Mouse (Mus musculus) C2C12 (cell line): ENCODE results near the gene Anks6. TPM values are rescaled to one million over a fixed set of nuclear protein-coding genes. Genes with fewer than 3 reads are reported as not detected.

ENCODE experiments used
- H3K27me3 ChIP-seq: one replicate; pipeline ENCODE4 v1.6.1; 2011; ENCODE audit not compliant: control insufficient read depth, insufficient read depth, insufficient read length
- H3K36me3 ChIP-seq: one replicate; pipeline ENCODE4 v1.6.1; 2011; ENCODE audit not compliant: control insufficient read depth, insufficient read depth
- H3K4me3 ChIP-seq: one replicate; pipeline ENCODE4 v1.5.1; 2011; ENCODE audit warnings: mild to moderate bottlenecking, control low read depth; ENCODE audit not compliant: poor library complexity, insufficient read depth, severe bottlenecking
- H3K79me2 ChIP-seq: one replicate; pipeline ENCODE4 v1.6.1; 2011; ENCODE audit not compliant: control insufficient read depth, insufficient read depth
- H3K79me3 ChIP-seq: one replicate; pipeline ENCODE4 v1.6.1; 2011; ENCODE audit warnings: low read depth, control low read depth
- H3ac ChIP-seq: one replicate; pipeline ENCODE3; 2011; ENCODE audit warnings: low read depth; ENCODE audit not compliant: control insufficient read depth, insufficient read length
- CEBPB ChIP-seq: IDR thresholded peaks from one replicate; pipeline ENCODE4 v1.6.1; 2011; ENCODE audit warnings: low read depth, mild to moderate bottlenecking, control low read depth, moderate library complexity
- CTCF ChIP-seq: IDR thresholded peaks from one replicate; pipeline ENCODE4 v1.5.1; 2011; ENCODE audit not compliant: control insufficient read depth, insufficient read depth, insufficient read length
- FOSL1 ChIP-seq: IDR thresholded peaks from one replicate; pipeline ENCODE4 v1.8.0; 2011; ENCODE audit warnings: mild to moderate bottlenecking, low read length; ENCODE audit not compliant: poor library complexity, insufficient read depth, severe bottlenecking
- MAX ChIP-seq: IDR thresholded peaks from one replicate; pipeline ENCODE4 v1.6.1; 2011; ENCODE audit warnings: mild to moderate bottlenecking, control low read depth
- MYOD1 ChIP-seq: IDR thresholded peaks from one replicate; pipeline ENCODE4 v1.6.1; 2011; ENCODE audit warnings: low read depth; ENCODE audit not compliant: control insufficient read depth, insufficient read length
- MYOG ChIP-seq: IDR thresholded peaks from one replicate; pipeline ENCODE4 v1.6.1; 2011; ENCODE audit not compliant: control insufficient read depth, insufficient read length; ENCODE audit errors: extremely low read depth
- USF1 ChIP-seq: IDR thresholded peaks from one replicate; pipeline ENCODE4 v1.6.1; 2011; ENCODE audit warnings: low read depth, mild to moderate bottlenecking, control low read depth, moderate library complexity
- polyA plus RNA-seq: library from polyadenylated mRNA; unstranded; fragments of >200 nt; fragmentation: generic; extraction: Trizol; gene quantifications from one replicate; pipeline ENCODE4 v1.2.1, GENCODE M21; 2012; ENCODE audit warnings: missing spikeins

The Anks6 gene
- polyA plus RNA-seq, 1 experiment = 0.44 TPM

- Histone ChIP-seq H3K79me2 (no peaks in the 10 kb centered on the region), H3K4me3 (no peak within 1 kb of the TSS), H3K36me3 (no peaks in the 10 kb centered on the region), H3K79me3 (no peaks in the 10 kb centered on the region), H3K27me3 (no peaks in the 10 kb centered on the region), H3ac (no peak within 1 kb of the TSS)
- TF ChIP-seq MAX (no peak), CTCF (no peak), USF1 (no peak), MYOG (no peak), FOSL1 (no peak), MYOD1 (no peak), CEBPB (no peak)
Measured at GRCm38 (mm10) chr4:46991016-46991958, 65.9 kb downstream of the Anks6 start, which contains the start of gene Gabbr2. Gabbr2 (minus strand) TSS chr4:46991873.

DNA sequence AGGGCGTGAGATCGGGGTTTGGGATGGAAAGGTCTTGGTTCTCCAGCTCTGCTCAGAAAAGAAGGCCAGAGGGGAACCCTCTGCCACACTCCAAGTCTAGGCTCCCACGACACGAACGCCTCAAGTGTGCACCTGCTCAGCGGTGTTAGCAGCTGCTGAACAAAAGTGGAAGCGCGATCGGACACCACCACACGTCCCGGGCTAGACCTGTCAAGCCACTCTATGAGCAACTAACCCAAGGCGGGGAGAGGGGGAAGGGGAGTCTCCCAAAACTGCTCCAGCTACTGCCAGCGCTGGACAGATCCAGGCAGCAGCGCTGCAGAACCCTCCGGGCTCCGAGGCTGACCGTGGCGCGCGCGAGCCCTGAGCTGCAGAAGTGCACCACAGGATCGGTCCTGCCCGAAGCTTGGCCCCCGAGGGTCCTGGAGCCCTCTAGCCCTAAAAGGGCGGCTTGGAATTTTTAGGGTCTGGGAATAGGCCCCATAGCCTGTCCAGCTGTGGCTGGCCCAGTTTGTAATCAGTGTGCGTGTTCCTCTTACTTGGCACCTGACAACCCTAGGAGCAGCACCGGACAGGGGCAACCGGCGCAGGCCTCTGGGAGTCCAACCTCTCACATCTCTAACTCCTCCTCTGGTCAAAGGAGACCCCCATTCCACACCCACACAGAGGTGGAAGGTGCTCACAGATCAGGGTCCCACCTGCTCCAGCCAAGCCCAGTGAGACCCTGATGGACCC lies 66.8 kb downstream of the Anks6 start:
- no peaks in the 10 kb centered on the region for H3K79me2 ChIP-seq
- H3K4me3 ChIP-seq = no peak overlapping the region
- TF ChIP-seq CTCF (no peak), MAX (no peak), CEBPB (no peak)
- H3ac ChIP-seq = no peak overlapping the region
- no peaks in the 10 kb centered on the region for H3K27me3 ChIP-seq
- no peaks in the 10 kb centered on the region for H3K79me3 ChIP-seq
- no peaks in the 10 kb centered on the region for H3K36me3 ChIP-seq

- H3K4me3 ChIP-seq = no peak overlapping the region
- no peaks in the 10 kb centered on the region for H3K36me3 ChIP-seq
- no peak for TF ChIP-seq MYOD1
- TF ChIP-seq USF1 = no peak
- no peak for TF ChIP-seq FOSL1
- no peak for TF ChIP-seq MYOG
- no peak for TF ChIP-seq CEBPB
- TF ChIP-seq CTCF = no peak
- TF ChIP-seq MAX = no peak
Measured at GRCm38 (mm10) chr4:46989842-46990241, 67.4 kb downstream of the Anks6 start.

DNA sequence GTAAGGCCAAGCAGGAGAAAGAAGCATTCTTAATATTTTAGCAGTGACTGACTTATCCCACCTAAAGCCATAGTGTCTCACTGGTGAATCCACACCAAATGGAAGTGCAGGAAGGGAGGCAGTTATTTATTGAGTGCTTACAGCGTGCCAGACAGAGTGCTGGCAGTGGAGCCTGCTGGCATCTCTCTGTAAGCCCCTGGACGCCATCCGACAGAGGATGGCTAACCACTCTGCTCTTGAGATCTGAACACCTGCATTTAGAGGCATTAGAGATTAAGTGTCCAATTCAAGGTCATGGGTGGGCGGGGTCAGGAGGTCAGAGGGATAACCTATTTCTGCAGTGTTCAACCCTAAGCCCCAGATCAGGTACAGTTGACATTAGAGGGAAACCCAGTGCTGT lies 68.4 kb downstream of the Anks6 start:
- no peak for TF ChIP-seq USF1
- TF ChIP-seq CEBPB = no peak
- TF ChIP-seq MYOG = no peak
- no peak for TF ChIP-seq MAX
- no peak for TF ChIP-seq CTCF
- no peak for TF ChIP-seq FOSL1
- no peak for TF ChIP-seq MYOD1

More at GRCm38 (mm10) chr4:46989842-46990241, 67.4 kb downstream of the Anks6 start:
- Histone ChIP-seq H3K27me3 (no peaks in the 10 kb centered on the region), H3K79me3 (no peaks in the 10 kb centered on the region), H3ac (no peak overlapping the region), H3K79me2 (no peaks in the 10 kb centered on the region)

GRCm38 (mm10) chr4:46988257-46988656 lies 69.0 kb downstream of the Anks6 start:
- Histone ChIP-seq H3K4me3 (no peak overlapping the region), H3K27me3 (no peaks in the 10 kb centered on the region), H3K36me3 (no peaks in the 10 kb centered on the region), H3K79me2 (no peaks in the 10 kb centered on the region), H3ac (no peak overlapping the region), H3K79me3 (no peaks in the 10 kb centered on the region)
- TF ChIP-seq MAX = no peak

More for the DNA sequence above, 68.4 kb downstream of the Anks6 start:
- no peak overlapping the region for H3K4me3 ChIP-seq
- no peaks in the 10 kb centered on the region for H3K36me3 ChIP-seq
- H3K79me3 ChIP-seq = no peaks in the 10 kb centered on the region
- H3K27me3 ChIP-seq = no peaks in the 10 kb centered on the region
- H3K79me2 ChIP-seq = no peaks in the 10 kb centered on the region
- no peak overlapping the region for H3ac ChIP-seq

- TF ChIP-seq CEBPB (no peak), MAX (no peak), MYOD1 (no peak), MYOG (no peak), USF1 (no peak), FOSL1 (no peak), CTCF (no peak)
- Histone ChIP-seq H3K4me3 (no peak overlapping the region), H3ac (no peak overlapping the region), H3K36me3 (no peaks in the 10 kb centered on the region), H3K27me3 (no peaks in the 10 kb centered on the region), H3K79me3 (no peaks in the 10 kb centered on the region), H3K79me2 (no peaks in the 10 kb centered on the region)
Measured at GRCm38 (mm10) chr4:46987809-46988208, 69.4 kb downstream of the Anks6 start.
